In genomic region chr17:84028157-84028970, GRCm38 (mm10) we compare ENCODE assay signal across 8 mouse cellular contexts.
A peak's percentile ranks its signal among the peaks of the same experiment; 100 is the strongest.
DNase-seq lines count a peak whose midpoint lies in the region; ATAC-seq and TF ChIP-seq lines count a peak whose summit lies in the region.

No protein-coding gene starts in this region.

- DNase-seq in adipocyte (ENCODE audit: low spot score), result peak; percentile 80
- DNase-seq in gastrocnemius, postnatal 10 days, result peak; percentile 94
- peak; percentile 90 for DNase-seq in hindlimb bud, embryonic 11.5 days (ENCODE audit: extremely low spot score, low read depth, low spot score)
- DNase-seq in left cerebral cortex, adult 2 months (ENCODE audit: extremely low spot score in 1 of 2, low spot score in 2 of 2), result peak; percentile 78 to 88
- peak; percentile 75 for DNase-seq in right cerebral cortex, adult 18-20 months
- peak; percentile 81 for DNase-seq in urinary bladder, adult 2 months (ENCODE audit: low spot score)

- intact Hi-C loops in left cerebral cortex, adult 2 months (cut with DNase I), result loop anchor here (1.0 to 5.0 kb wide), 3 partner anchors 126 to 354 kb away; no protein-coding TSS in a partner anchor

- H3K4me1 ChIP-seq in cortical plate, adult 2 months (ENCODE audit: control insufficient read depth, insufficient read depth, low read length), result no peaks in the 10 kb centered on the region

- no peak overlapping the region for H3K27ac ChIP-seq in cortical plate, adult 2 months (ENCODE audit: insufficient read depth, low read length)
- H3K27ac ChIP-seq in left cerebral cortex, adult 2 months, result no peak overlapping the region

- TF ChIP-seq POLR2A in cortical plate, adult 2 months (IDR thresholded peaks at IDR 0.05; ENCODE audit: extremely low read depth, insufficient read depth, low read length), result no peak

- H3K4me3 ChIP-seq in cortical plate, adult 2 months (ENCODE audit: insufficient read depth, low read length), result no peak overlapping the region
- no peak overlapping the region for H3K4me3 ChIP-seq in left cerebral cortex, adult 2 months

- ATAC-seq in megakaryocyte, adult 5-6 weeks (ENCODE audit: poor library complexity, severe bottlenecking), result peak; percentile 97

- peak; percentile 83 for TF ChIP-seq CTCF in cortical plate, adult 2 months (IDR thresholded peaks at IDR 0.05; ENCODE audit: extremely low read depth, insufficient read depth, low read length)
- peak; percentile 94 for TF ChIP-seq CTCF in left cerebral cortex, adult 2 months (IDR thresholded peaks at IDR 0.05)
